Mouse (Mus musculus) inflammation-experienced regulatory T-cells, adult 16 weeks (primary cell): ENCODE results near the gene Naaladl1. TPM values are rescaled to one million over a fixed set of nuclear protein-coding genes. Genes with fewer than 3 reads are reported as not detected.

Source experiments
- polyA plus RNA-seq: library from polyadenylated mRNA; unstranded; fragments of 100-300 nt; shearing (Covaris generic); gene quantifications from one replicate; pipeline ENCODE4 v1.2.1, GENCODE M21; 2017

The Naaladl1 gene
- polyA plus RNA-seq: not detected

DNA sequence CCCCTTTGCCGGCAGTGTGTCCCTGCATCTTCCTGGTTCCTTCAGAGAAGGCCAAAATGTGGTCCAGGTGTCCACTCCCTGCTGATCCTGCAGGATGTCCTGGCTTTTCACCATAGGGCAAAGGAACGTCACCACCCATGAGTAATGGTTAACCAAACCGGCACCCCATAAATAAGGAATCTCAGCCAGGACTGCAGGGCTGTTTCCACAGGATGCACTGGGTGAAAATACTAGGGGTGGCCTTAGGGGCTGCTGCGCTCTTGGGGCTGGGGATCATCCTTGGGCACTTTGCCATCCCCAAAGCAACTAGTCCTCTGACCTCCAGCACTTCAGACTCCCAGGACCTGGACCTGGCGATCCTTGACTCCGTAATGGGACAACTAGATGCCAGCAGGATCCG, at the start of gene Naaladl1:
Gene Naaladl1 (plus strand): TSS at position 197 of the 400 bp plus-strand sequence.

GRCm38 (mm10) chr19:6057313-6058096, 48.1 kb upstream of the Naaladl1 start, which contains the start of the genes Mrpl49 and Fau:
Gene Mrpl49, minus strand, starts transcription at chr19:6057785.
Gene Fau, plus strand, starts transcription at chr19:6057844.

GRCm38 (mm10) chr19:6061021-6061533, 44.5 kb upstream of the Naaladl1 start, which contains the start of gene Znhit2:
Gene Znhit2, plus strand, starts transcription at chr19:6061192.

GRCm38 (mm10) chr19:6067724-6068415, 37.7 kb upstream of the Naaladl1 start, which contains the start of gene Tm7sf2:
Gene Tm7sf2, minus strand, starts transcription at chr19:6068373.

DNA sequence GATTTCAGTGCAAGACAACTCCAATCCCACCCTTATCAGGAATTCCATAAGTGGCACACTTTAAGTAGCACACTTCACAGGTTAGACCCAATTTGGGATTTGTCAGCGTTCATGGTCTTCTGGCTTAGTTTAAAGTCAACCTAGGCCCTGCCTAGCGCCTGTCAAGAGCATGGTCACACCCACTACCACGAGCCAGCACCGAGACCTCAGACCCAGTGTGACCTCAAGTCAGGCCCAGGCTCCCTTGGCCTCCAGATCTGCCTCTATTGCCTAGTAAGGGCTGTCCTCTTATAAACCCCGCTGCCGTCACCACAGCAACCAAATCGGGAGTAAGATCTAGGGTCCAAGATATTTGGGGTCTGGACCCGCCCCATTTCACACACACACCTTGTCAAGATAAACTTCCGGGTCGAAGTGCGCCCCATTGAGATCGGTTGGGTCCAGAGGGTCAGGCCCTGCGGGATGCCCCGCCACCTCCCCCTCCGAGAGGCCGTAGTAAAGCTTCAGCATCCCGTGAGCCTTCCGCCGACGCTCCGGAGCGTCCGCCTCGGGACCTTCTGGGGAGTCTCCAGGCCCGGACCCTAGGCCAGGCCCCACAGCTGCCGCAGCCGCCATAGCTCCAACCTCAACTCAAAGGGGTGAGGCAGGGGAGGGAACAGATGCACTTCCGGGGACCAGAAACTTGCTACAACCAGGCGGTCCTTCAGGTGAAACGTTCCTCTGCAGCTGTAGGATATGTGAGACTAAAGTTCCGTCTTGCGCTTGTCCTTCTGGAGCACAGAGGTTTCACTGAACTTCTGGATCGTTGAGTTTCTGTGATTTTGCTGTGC, 28.8 kb upstream of the Naaladl1 start, which contains the start of gene Vps51:
Gene Vps51 (minus strand): TSS at position 668 of the 830 bp plus-strand sequence.

DNA sequence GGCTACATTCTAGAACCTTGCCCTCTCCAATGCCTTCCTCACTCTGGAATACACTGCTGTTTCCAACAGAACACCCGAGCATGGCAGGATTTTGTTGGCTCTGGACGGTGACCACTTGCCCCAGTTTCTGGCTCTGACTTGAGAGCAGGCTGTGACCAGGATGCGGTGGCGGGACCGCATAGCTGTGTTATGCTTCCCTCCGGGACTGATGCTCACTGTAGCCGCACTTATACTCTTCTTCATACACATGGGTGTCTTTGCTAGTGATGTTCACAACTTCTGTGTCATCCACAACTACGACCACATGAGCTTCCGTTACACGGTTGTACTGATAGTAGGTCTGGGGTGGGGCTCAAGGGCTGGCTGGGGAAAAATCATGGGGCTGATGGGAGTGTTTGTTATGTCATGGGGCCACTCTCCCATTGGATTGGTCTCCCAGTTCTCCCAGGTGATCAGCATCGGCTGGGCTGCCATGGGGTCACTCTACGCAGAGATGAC, 25.6 kb upstream of the Naaladl1 start, which contains the start of gene Tmem262:
Gene Tmem262 (plus strand): TSS at position 51 of the 498 bp plus-strand sequence.

DNA sequence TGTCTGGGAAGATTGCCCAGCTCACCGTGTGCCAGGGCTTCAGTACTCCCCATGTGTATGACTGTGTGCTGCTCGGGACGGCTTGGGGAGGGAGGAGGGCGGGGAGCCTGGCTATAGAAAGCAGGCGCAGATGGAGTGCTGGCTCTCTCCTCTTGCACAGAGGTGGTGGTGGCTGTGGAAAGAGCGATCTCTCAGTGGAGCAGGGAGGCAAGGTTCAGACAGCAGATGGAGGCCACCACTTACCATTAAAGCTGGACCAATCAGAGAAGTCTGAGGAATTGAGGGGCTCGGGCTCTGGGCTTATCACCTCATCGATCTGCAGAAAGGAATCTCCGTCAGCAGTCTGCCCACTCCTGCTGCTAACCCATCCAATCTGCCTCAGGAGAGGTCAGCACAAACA, 23.4 kb upstream of the Naaladl1 start, which contains the start of gene Gm28374:
Gene Gm28374 (minus strand): TSS at position 101 of the 400 bp plus-strand sequence.

DNA sequence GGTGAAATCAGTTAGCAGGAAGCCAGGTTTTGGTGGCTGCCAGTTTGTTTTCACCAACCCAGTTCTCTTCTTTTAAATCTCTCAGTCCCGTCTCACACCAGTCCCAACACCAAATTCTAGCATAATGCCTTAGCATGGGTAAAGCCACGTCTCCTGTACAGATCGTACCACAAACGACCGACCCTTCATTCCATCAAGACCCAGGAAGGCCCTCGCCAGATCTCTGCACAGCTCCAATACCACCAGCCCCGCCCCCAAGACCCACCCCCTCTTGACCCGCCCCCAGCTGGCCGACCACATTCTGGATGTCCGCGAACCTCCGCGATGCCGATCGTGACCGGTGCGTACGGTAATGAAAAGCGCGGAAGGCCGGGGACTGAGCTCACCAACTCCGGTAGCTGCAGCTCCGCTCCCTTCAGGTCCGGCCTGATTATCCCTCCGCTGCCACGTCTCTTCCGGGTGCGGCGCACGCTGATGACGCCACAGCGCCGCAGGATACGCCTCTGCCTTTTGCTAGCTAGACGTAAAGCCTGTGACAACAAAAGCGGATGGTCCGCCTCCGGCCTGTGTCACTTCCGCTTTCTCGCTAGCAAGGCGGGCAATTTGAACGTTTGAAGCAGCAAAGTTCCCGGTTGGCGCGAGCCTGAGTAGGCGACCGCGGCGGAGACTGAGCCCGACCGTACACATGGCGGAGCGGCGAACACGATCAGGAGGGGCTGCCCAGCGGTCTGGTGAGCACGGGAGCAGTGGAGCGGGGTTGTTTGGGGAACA, 20.9 kb upstream of the Naaladl1 start, which contains the start of the genes Zfpl1 and Cdca5:
Gene Zfpl1 (minus strand): TSS at position 479 of the 771 bp plus-strand sequence.
Gene Cdca5 (plus strand): TSS at position 506 of the 771 bp plus-strand sequence.

DNA sequence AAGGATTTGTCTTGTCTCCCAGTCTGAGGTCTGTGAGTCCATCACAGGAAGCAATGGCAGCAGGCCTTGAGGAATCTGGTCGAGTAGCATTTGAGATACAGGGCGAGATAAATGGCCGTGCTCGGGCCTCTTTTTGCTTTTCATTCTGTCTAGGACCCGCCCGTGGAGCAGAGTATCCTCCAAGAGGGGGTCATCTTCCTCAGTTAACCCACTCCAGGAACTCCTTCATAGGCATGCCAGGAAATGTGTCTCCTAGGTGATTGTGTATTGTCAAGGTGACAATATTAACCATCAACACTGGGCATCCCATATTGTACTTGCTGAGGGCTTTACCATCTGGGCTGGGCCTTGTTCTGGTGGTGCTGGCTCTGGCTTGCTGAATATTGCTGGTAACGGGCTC, 11.5 kb upstream of the Naaladl1 start, which contains the start of gene AC131692.1:
Gene AC131692.1 (plus strand): TSS at position 301 of the 400 bp plus-strand sequence.

DNA sequence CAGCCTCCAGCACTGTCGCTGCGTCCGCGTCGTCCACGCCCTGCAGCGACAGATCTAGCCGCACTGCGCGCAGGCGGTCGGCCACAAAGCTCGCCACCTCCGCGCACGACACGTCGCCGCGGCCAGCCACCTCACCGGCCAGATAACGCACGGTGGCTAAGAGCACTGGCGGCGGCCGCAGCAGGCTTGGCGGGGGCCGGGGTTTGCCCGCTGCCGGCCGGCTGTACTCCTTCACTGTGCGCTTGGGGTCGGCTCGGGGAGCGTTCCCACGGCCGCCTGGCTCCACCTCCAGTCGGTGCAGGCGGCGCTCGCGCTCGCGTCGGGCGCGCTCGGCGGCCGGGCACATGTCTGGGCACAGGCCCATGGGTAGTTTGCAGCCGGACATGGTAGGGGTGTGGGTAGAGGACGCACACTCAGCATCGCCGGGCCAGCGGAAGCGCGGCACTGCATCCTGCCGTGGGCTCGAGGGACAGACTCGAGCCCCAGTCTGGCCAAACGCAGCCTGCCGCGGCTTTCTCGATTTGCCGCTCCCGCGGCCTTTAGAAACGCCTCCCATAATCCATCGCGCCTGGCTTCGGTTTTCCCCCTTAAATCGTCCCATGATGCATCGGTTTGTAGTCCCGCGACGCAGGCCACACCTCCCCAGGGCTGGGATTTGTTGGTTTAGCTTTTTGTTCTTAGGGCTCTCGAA, 12.5 kb downstream of the Naaladl1 start, which contains the start of gene Sac3d1:
Gene Sac3d1 (minus strand): TSS at position 665 of the 691 bp plus-strand sequence.

DNA sequence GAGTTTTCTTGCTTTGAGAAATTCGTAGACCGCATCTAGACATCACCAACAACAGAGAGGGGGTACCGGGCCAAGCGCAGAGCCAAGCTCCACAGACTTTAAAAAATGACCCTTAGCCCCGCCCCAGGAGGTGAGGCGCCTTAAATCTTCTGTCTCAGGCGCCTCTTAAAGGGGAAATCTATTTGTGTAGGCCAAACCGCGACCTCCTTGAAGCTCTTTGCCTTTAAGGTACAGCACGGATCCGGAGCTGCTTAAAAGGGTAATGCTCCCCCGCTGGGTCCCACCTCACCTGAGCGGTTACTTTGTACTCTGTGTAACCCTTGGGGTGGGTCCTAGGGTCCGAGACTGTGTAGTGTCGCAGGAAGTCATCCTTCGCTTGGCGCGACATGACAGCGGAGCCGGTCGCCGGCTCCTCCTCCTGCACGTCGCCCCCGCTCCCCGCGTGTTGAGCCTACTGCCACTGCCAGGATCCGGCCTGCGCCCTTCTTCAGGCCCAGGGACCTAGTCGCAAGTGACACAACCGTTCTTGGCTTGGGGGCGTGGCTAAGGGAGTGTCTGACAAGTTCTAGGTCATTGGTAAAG, 22.3 kb downstream of the Naaladl1 start, which contains the start of gene Snx15:
Gene Snx15 (minus strand): TSS at position 545 of the 582 bp plus-strand sequence.

DNA sequence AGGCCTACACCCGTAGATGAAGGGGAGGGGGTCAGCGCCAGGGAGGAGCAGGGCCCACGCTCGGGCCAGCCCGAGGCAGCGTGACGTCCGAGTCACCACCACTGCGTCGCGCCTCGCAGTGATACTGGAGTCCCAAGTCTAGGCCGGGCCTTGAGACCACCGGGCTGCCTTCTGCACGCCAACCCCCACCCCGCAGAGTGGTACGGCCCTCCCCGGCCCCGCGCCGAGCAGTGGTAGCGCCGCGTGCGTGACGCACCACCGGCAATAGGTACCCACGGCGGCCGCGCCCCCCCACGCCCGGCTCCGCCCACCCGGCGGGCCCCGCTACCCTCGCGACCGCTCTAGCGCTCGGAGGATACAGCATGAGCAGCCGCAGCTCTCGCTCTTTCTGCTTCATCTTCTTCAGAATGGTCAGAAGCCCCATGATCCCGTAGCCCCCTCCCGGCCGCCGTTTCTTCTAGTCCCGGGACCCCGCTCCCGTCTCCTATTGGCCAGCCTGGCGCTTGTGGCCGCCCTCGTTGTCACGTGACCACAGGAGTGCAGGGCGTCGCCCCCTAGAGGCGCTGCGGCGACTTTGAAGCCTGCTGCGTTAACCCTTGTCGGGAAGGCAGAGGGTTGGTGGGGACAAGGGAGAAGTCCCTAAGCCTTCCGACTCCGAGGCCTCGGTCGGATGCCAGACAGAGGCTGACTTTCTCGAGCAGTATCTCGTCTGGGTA, 35.3 kb downstream of the Naaladl1 start, which contains the start of gene Batf2:
Gene Batf2 (plus strand): TSS at position 306 of the 716 bp plus-strand sequence.

GRCm38 (mm10) chr19:6141394-6141749, 35.8 kb downstream of the Naaladl1 start, which contains the start of gene Arl2:
Gene Arl2, minus strand, starts transcription at chr19:6141548.

Other genes with a start within 250 kb of the Naaladl1 start
- 341 TPM for gene Frmd8, start 230.5 kb upstream of the Naaladl1 start, polyA plus RNA-seq
- 49.6 TPM for gene Slc25a45, start 228.0 kb upstream of the Naaladl1 start, polyA plus RNA-seq
- 0.65 TPM for gene Tigd3, start 211.6 kb upstream of the Naaladl1 start, polyA plus RNA-seq
- 210 TPM for gene Dpf2, start 192.8 kb upstream of the Naaladl1 start, polyA plus RNA-seq
- gene Cdc42ep2, start 181.0 kb upstream of the Naaladl1 start, polyA plus RNA-seq: 0.34 TPM
- gene Pola2, start 141.6 kb upstream of the Naaladl1 start, polyA plus RNA-seq: 56.4 TPM
- not detected for gene Slc22a20, start 119.6 kb upstream of the Naaladl1 start, polyA plus RNA-seq
- gene Capn1, start 89.9 kb upstream of the Naaladl1 start, polyA plus RNA-seq: 71.0 TPM
- 63.0 TPM for gene Syvn1, start 59.2 kb upstream of the Naaladl1 start, polyA plus RNA-seq
- gene Mrpl49, start 48.0 kb upstream of the Naaladl1 start, polyA plus RNA-seq: 56.0 TPM
- gene Fau, start 47.9 kb upstream of the Naaladl1 start, polyA plus RNA-seq: 820 TPM
- gene Znhit2, start 44.6 kb upstream of the Naaladl1 start, polyA plus RNA-seq: 10.9 TPM
- 20.5 TPM for gene Tm7sf2, start 37.4 kb upstream of the Naaladl1 start, polyA plus RNA-seq
- gene Vps51, start 28.6 kb upstream of the Naaladl1 start, polyA plus RNA-seq: 98.9 TPM
- gene Tmem262, start 25.7 kb upstream of the Naaladl1 start, polyA plus RNA-seq: not detected
- 0.73 TPM for gene Gm28374, start 23.5 kb upstream of the Naaladl1 start, polyA plus RNA-seq
- 53.7 TPM for gene Zfpl1, start 20.8 kb upstream of the Naaladl1 start, polyA plus RNA-seq
- gene Cdca5, start 20.8 kb upstream of the Naaladl1 start, polyA plus RNA-seq: 5.6 TPM
- not detected for gene AC131692.1, start 11.4 kb upstream of the Naaladl1 start, polyA plus RNA-seq
- gene Sac3d1, start 12.9 kb downstream of the Naaladl1 start, polyA plus RNA-seq: 2.7 TPM
- 43.1 TPM for gene Snx15, start 22.5 kb downstream of the Naaladl1 start, polyA plus RNA-seq
- gene Batf2, start 35.2 kb downstream of the Naaladl1 start, polyA plus RNA-seq: not detected
- 25.0 TPM for gene Arl2, start 35.8 kb downstream of the Naaladl1 start, polyA plus RNA-seq
- 0.28 TPM for gene Majin, start 78.6 kb downstream of the Naaladl1 start, polyA plus RNA-seq
- not detected for gene Gpha2, start 120.6 kb downstream of the Naaladl1 start, polyA plus RNA-seq
- gene Ppp2r5b, start 130.1 kb downstream of the Naaladl1 start, polyA plus RNA-seq: 14.8 TPM
- gene Atg2a, start 135.9 kb downstream of the Naaladl1 start, polyA plus RNA-seq: 48.1 TPM
- 25.5 TPM for gene Ehd1, start 170.9 kb downstream of the Naaladl1 start, polyA plus RNA-seq
- 0.37 TPM for gene Cdc42bpg, start 200.7 kb downstream of the Naaladl1 start, polyA plus RNA-seq
- 78.5 TPM for gene Men1, start 229.2 kb downstream of the Naaladl1 start, polyA plus RNA-seq
- 113 TPM for gene Map4k2, start 235.4 kb downstream of the Naaladl1 start, polyA plus RNA-seq